Mouse (Mus musculus) gastrocnemius, postnatal 25 days (tissue): ENCODE results near the gene Mgmt. TPM values are rescaled to one million over a fixed set of nuclear protein-coding genes. Genes with fewer than 3 reads are reported as not detected.
A peak's percentile ranks its signal among the peaks of the same experiment; 100 is the strongest.

ENCODE experiments used
- DNase-seq: peaks from one replicate; pipeline ENCODE4 v3.0.0; 2022
- total RNA-seq, 2 experiments: library from RNA; stranded (reverse); gene quantifications; 1 replicate in 1 of 2; 2 replicates in 1 of 2; pipeline ENCODE4 v1.2.3; 2021

Gene Mgmt
- total RNA-seq, 2 experiments from 2014 or later: 1.8 to 2.5 TPM

DNA sequence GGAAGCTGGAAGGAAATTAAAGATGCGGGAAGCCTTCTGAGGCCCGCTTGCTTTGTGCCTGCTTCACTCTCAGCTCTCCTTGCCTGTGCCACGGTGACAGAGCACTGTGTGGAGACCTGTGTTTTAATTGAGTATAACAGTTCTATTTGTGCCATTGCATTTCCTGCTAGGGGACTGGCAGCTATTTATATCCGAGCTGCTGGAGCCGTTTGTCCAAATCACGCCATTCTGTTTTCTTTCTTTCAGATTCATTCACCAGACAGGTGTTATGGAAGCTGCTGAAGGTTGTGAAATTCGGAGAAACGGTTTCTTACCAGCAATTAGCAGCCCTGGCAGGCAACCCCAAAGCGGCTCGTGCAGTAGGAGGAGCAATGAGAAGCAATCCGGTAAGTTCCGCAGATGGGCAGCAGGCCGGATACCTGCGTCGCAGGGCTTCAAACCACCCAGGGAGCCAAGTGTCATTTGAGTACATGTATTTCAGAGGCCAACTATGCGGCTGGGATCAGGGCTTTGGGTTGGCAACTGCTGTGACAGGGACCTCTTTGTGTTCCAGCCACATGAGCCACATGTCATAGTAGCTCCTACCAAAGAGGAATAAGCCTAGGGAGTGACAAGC is 226.9 kb downstream of the Mgmt start:
- peak; percentile 16 for DNase-seq

DNA sequence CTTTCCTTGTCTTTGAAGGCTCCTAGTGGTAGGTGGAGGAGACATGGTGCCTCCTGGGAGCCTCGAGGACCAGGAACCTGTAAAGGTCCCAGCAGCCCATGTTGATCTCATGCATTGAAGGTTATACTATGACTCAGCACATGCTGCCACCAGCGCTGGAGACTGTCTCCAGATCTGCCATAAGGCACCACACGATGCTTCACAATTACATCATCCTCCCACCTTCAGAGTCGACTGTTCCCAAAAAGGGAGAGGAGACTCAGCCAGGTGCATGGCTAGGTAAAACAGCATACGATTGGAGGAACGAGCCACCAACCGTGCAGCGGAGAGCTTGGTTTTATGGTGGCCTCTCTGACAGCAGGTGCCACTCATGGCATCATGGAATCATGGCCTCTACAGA is 234.3 kb downstream of the Mgmt start:
- no peak for DNase-seq

DNA sequence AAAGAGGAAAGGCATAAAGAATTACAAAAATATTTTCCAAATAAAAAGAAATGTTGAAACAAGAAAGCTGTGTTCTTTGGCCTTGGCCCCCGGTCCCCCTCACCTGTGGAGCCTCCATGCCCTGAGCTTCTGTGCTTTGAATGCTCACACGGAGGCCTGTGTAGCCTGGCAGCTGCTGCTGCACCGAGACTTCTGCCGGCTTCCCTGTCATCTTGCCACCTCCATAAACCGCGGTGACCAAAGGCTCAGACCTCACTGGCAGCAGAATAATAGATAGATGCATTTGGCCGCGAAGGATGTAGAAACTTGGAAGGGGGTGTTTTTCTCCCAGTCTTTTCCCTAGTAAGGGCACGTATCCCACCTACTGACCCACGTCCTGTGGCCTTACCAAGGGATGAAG is 235.8 kb downstream of the Mgmt start:
- no peak for DNase-seq

DNA sequence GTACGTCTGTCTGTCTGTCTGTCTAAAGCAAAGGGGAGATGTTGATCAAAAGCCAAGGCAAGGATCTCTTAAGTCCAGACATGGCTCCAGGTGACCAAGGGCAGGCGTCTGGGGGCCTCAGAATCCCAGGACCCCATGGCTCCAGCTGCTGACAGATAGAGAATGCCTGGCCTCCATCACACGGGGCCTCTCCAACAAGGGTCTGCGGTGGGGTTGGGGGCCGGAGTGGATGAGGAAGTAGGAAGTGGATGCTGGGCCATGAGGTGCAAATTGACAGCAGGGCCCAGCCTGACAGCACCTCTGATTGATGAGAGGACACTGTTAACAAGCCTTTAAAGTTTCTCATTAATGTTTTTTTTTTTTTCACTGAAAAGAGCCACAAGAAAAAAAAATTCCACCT is 237.5 kb downstream of the Mgmt start:
- no peak for DNase-seq

DNA sequence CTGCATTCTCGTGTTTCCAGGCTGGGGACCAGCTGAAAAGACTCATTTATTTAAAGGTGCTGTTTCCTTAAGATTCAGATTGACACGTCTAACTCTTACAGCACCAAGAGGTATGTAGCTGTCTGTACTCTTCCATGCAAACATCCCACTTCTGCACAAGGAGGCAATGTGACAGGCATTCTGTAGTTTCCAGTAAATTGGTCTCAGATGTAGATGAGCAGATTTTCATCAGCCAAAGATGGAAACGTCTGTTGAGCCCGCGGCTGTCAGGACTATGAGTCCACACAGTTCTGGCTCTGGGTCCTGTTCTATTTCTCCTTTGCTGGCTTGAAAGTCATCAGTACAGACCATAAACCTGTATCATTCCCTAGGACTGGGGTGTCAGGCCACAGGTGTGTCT is 243.7 kb downstream of the Mgmt start:
- no peak for DNase-seq

DNA sequence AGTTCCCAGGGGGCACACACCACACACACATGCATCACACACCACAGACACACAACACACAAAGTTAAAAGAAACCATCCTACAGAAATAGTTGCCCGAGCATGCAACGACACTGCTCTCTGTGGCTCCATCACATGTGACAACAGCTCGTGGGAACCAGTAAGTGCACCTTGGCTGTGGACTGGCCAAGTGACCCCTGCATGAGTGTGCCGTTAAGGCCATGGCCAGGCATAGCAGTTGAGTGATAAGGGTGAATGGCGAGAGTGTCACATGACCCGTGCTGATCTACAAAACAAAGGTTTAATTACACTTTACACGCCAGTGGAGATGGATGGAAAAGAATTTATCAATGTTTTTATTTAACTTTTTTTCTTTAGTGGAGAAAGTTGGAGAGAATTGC is 245.9 kb downstream of the Mgmt start:
- no peak for DNase-seq

DNA sequence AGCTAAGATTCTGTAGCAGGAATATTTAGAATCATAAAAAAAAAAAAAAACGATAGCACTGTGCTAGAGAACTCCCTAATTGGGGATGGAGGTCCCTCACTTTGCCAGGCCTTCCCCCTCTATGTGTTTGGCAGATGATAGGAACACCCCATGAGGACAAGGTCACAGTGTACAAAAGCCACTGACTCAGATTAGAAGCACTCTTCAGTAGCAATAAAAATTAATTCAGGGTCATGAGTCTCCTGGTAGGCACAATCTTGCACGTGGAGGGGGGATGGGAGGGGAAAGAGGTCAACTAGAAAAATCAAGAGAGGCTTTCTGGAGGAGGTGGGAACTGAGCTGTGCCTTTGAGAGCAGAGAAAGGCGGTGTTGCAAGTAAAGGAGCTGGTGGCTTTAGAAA is 247.0 kb downstream of the Mgmt start:
- DNase-seq: no peak

DNA sequence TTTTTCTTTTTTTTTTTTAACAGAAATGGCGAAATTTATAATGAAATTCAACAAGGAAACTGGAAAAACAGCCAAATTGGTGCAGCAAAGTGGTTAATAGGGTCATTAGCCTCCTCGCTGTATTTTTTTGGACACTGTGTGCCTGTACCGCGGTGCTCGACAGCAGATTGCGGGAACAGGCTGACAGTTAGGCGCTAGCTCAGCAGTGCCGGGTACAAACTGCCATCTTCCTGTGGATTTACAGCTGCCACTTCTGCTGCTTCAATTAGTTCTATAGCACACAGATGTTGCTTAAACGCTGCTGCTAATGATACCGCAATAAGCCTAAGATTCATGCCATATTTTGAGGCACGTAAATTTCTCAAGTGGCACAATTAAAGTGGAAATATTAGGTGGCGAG is 252.7 kb downstream of the Mgmt start:
- no peak for DNase-seq

DNA sequence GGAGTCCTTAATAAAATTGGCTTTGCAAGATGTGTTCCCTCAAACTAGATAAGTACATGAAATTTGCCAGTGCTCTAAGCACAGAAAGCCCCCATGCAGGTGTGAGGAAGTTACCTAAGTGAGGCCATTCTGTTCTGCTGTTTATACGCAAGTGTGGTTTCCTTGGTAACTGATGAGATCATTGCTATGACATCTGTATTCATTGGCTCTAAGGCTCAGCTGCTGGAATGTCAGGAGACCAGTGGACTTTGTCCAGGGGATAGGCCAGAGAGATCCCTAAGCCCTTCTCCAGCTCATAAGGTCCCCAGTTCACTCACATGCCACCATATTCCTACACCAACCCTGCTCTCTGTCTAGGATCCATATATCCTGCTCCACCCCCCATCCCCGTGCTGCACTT is 257.4 kb downstream of the Mgmt start:
- no peak for DNase-seq

DNA sequence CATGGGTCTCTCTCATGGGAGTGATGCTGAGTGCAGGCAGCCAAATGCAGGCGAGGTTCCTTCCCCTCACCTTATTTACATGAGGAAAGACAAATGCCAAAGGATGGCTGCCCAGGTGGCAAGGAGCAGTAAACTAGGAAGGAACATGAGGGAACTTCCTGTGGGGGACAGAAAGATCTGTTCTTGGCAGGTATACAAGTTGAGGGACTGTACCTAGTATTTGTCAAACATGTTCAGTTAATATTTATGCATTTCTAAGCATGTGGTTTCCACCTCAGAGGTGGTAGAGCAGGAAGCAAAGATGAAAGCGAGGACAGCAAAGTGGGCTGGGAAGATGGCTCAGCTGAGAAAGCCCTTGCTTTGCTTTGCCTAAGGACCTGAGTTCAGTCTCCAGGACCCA is 260.2 kb downstream of the Mgmt start:
- DNase-seq: no peak

DNA sequence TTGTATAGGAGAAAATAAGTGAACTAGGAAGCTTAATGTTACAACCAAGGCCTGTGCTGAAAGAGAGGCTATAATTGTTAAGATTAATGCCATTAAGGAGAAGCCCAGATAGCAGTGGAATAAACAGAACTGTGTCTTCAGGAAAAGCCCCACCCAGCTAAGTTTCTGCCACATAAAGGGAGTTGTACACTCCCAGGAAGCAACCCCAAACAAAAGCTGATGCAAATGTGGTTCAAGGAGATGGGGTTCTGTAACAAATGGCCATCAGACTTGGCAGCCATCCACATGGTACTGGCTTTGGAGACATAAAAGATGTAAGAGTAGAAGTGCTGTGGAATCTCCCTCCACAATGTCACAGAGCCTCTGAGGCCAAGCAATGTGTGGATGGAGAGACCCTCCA is 264.7 kb downstream of the Mgmt start:
- no peak for DNase-seq

DNA sequence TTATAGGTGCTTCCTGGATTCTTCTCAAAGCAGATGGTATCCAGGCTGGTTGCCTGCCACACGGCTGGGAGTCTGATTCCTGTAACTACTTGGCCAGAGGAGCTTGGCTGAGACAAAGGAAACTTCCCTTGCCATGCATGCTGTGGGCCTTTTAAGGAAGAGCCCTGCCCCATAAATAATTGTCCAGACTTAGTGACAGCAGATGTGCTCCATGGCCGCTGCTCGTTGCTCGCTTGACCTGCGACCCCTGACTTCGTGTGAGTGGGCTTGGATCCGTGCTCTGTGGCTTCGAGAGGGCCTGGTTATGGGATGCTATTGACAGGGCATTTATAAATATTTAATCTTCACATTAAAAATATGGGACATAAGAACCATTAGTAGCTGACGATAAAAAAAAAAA is 277.9 kb downstream of the Mgmt start:
- no peak for DNase-seq
